Mouse (Mus musculus) MN1 (cell line): Measurements from ENCODE around the gene Fars2.
A peak's percentile ranks its signal among the peaks of the same experiment; 100 is the strongest.

Experiments used
- DNase-seq: peaks from one replicate; pipeline ENCODE4 v3.0.0-alpha.2; 2016; ENCODE audit warnings: low spot score

The Fars2 gene

DNA sequence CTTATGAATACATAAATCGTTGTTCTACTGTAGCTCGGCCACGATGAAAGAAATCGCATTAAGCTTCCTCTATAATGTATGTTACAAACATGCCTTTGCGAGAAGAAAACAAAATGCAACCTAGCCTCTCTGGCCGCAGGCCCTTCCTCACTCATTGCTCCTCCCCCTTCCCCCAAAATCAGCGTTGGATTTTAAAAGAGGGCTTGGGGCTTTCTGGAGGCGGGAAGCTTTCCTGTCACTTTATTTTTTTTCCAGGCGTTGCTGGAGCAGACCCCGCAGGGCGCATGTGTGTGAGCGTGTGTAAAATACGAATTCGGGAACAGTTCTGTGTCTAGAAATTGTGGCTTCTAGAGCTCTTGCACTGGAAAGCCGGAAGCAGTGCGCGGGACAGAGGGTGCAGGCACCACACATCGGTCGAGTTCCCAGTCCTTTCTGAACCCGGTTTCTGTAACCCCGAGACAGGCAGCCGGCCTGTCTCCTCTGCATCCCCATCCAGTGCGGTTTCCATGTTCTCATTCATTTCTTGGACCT lies 614.8 kb downstream of the Fars2 start:
- peak; percentile 28 for DNase-seq

GRCm38 (mm10) chr13:36732891-36733490 lies 615.8 kb downstream of the Fars2 start:
- no peak for DNase-seq

DNA sequence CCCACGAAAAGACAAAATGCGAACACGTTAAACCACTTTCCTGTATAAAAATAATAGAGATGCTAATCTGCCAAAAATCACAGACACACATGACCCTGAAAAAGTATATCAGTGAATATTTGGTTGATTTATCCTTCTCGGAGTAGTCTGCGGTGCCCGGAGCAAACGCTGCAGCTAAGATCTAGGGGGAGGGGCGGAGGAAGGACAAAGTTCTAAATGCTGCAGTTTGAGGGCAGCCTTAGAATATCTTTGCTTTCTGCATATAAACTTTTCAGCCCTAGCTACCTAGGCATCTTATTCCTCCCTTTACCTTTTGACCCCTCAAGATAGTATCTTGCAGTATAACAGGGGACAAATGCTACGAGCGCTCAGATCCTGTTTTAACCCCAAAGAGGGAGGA lies 616.4 kb downstream of the Fars2 start:
- DNase-seq = peak; percentile 37

GRCm38 (mm10) chr13:36733989-36734690 lies 616.9 kb downstream of the Fars2 start:
- DNase-seq = peak; percentile 60

DNA sequence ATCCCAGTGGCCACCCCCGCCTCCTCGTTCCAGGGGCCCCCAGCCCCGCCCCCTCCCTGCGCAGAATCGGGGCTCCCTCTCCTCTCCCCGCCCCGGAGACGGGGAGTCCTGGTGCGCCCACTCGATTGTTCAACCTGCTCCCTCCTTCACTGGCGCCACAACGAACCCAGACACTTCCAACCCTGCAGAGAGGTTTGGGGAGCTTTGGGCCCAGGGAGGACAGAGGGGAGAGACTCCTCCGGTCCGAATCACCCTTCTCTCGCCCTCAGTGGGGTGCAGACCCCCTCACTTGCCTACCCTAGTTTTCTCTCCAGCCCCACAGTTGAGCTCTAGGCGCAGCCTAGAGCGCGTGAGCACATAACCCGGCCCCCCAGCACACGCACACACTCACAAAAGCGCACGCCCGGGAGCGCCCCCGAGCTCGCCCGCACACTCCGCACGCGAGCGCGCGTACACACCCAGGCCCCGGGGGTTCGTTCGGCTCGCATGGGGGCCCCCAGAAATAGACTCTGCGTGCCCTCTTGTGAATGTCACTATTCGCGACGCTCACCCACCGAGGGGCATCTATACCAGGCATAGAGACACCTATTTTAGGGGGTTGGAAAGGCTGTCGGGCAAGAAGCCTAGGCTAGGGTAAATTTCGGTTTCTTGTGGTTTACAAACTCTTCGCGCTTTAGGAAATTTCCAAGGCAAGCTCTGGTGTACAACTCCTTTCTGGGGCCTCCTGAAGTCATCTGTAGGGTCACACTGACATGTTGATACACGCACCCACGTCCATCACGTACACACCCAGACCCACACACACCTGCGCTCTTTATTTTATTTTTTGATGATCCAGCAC lies 617.7 kb downstream of the Fars2 start, which contains the start of gene Nrn1:
Gene Nrn1 (minus strand): TSS at position 401 of the 841 bp plus-strand sequence.
- no peak for DNase-seq

DNA sequence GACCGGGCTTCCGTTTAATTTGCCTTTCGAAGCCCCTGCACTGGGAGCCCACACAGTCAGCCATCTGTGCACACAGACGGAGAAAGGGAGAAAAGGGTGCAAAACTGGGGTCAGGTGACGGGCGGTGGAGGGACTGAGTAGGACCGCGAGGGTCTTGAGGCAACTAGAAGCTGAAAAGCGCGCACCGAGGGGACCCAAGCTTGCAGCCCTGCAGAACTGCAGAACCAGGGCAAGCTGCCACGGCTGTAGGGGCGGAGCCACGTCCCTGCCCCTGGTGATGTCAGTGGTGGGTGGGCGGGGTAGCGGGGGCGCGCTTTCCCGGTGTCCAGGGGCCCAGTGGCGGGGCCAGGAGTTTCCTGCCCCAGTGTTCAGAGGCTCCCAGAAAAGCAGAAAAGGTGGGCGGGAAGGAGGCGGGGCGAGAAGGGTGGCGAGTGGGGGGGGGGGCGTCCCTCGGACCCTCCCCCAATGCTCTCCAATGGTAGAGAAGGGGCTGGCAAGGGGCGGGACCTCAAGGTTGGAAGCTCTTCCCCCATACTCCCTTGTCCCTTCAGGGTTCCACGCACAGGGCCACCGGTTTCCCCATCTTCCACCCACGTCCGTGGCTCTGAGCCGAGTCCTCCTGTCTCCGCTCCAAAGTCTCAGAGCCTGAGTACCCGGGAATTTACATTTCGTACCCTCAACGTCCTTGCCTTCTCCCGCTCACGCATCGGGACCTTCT lies 618.8 kb downstream of the Fars2 start:
- DNase-seq = peak; percentile 76

GRCm38 (mm10) chr13:36736619-36736996 lies 619.4 kb downstream of the Fars2 start:
- DNase-seq = peak; percentile 22

GRCm38 (mm10) chr13:36750056-36750455 lies 632.8 kb downstream of the Fars2 start:
- no peak for DNase-seq

DNA sequence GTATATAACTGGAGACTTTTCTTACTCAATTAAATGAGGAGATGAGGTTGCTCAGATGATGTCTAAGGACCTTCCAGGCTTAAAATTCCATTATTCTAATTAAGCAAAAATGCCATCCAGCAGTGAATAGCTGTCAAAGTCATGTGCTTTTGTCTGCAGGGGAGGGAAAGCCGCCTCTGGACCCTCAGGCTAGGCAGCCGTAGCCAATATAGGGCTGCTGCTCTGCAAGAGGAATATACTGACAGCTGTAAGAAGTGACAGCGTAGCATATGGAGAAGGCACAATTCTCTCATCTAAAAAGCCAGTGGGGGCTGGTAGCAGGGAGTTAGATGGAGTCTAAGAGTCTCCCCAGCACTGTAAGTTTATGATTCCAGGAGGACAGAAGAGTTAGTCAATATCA lies 634.6 kb downstream of the Fars2 start:
- no peak for DNase-seq

DNA sequence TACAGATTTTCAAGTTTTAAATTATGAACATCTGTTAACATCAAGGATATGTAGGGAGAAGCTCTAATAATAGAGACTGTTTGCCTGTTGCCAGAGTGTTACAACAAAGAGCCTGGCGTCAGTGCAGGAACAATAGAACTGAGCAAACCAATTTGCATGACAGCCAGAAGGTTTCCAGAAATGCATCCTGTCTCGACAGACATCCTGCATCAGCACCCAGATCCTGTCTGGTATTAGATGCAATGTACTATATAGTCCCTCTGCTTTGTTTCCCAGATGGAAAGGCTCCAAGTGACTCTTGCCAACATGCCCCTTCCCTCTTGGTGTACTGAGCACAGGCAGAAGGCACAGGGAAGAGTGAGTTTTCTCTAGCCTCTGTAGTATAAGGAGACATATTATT lies 649.6 kb downstream of the Fars2 start:
- DNase-seq = peak; percentile 41
